Mouse (Mus musculus) fat pad, adult 2 months (tissue): ENCODE results near the gene Gm9817.
"Not testable (repeated sequence)": the region's sequence is repeated elsewhere in the genome, so short reads cannot be mapped to it uniquely, and the experiment has no call there.

Experiments used
- DNase-seq: peaks from one replicate; pipeline ENCODE4 v3.0.0-alpha.2; 2011; ENCODE audit warnings: low read depth, low spot score; ENCODE audit errors: extremely low read depth

Gene Gm9817

GRCm38 (mm10) chr13:45078392-45078791 is at the start of gene Gm9817:
Gene Gm9817, plus strand, starts transcription at chr13:45078692.
- not testable (repeated sequence) for DNase-seq

- no peak for DNase-seq
Observed at GRCm38 (mm10) chr13:45029791-45030190, 48.7 kb upstream of the Gm9817 start.

GRCm38 (mm10) chr13:45030830-45031229 is 47.7 kb upstream of the Gm9817 start:
- DNase-seq = no peak

- DNase-seq = no peak
Observed at GRCm38 (mm10) chr13:45031314-45031713, 47.2 kb upstream of the Gm9817 start.

- no peak for DNase-seq
Observed at GRCm38 (mm10) chr13:45031748-45032147, 46.7 kb upstream of the Gm9817 start.

- DNase-seq = no peak
Observed at GRCm38 (mm10) chr13:45032484-45032883, 46.0 kb upstream of the Gm9817 start.

- no peak for DNase-seq
Observed at GRCm38 (mm10) chr13:45033360-45033759, 45.1 kb upstream of the Gm9817 start.

- DNase-seq = no peak
Observed at GRCm38 (mm10) chr13:45034759-45035158, 43.7 kb upstream of the Gm9817 start.

GRCm38 (mm10) chr13:45036417-45036816 is 42.1 kb upstream of the Gm9817 start:
- no peak for DNase-seq

- no peak for DNase-seq
Observed at GRCm38 (mm10) chr13:45040195-45040594, 38.3 kb upstream of the Gm9817 start.

- DNase-seq = no peak
Observed at GRCm38 (mm10) chr13:45040741-45041140, 37.8 kb upstream of the Gm9817 start.

- DNase-seq = no peak
Observed at GRCm38 (mm10) chr13:45043466-45043865, 35.0 kb upstream of the Gm9817 start.

GRCm38 (mm10) chr13:45049261-45050020 is 29.1 kb upstream of the Gm9817 start:
- no peak for DNase-seq

- DNase-seq = no peak
Observed at GRCm38 (mm10) chr13:45052805-45053204, 25.7 kb upstream of the Gm9817 start.

- no peak for DNase-seq
Observed at GRCm38 (mm10) chr13:45053843-45054242, 24.6 kb upstream of the Gm9817 start.

- DNase-seq = no peak
Observed at GRCm38 (mm10) chr13:45059206-45059605, 19.3 kb upstream of the Gm9817 start.

- no peak for DNase-seq
Observed at GRCm38 (mm10) chr13:45063146-45063545, 15.3 kb upstream of the Gm9817 start.

- DNase-seq = no peak
Observed at GRCm38 (mm10) chr13:45064951-45065350, 13.5 kb upstream of the Gm9817 start.

GRCm38 (mm10) chr13:45070366-45070765 is 8.1 kb upstream of the Gm9817 start:
- DNase-seq = no peak

GRCm38 (mm10) chr13:45075012-45075411 is 3.5 kb upstream of the Gm9817 start:
- no peak for DNase-seq

- DNase-seq = no peak
Observed at GRCm38 (mm10) chr13:45075715-45076114, 2.8 kb upstream of the Gm9817 start.

GRCm38 (mm10) chr13:45080771-45081170 is 2.3 kb downstream of the Gm9817 start:
- no peak for DNase-seq

- no peak for DNase-seq
Observed at GRCm38 (mm10) chr13:45083696-45084095, 5.2 kb downstream of the Gm9817 start.
